Comparison of ENCODE assay signal across 8 mouse cellular contexts in the genomic region with DNA sequence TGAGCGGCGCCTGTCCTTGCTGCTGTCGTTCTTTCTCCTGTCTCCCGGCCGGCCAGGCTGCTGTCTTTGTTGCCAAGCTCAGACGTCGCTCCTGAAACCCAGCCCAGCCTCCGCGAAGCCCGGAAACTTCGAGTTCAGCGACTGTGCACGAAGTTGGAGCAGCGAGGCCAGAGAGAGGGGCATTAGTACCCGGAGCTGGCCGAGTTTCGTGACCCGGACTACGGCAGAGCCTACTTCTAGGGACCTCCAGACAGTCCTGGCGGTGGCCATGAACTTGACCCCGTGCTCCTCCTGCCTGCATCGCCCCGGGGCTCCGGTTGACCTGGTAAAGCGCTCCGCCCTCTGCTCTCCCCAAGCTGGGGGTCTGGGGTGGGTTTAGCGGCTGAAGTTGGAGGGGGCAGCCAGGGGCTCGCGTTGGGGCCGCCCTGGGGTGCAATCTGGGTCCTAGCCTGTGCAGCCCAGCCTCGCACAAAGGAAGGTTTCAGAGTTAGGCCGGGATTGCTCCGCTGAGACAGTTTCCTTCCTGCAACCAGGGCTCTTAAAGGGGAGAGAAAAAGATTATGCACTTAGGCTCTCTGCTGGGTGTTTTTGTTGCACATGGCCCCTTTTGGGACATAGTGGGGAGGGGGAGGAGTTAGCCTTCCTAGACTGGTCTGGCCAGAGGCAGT.
DNase-seq lines count a peak whose midpoint lies in the region; ATAC-seq and TF ChIP-seq lines count a peak whose summit lies in the region.

No protein-coding gene starts in this region.

- H3K9ac ChIP-seq in forebrain, embryonic 12.5 days, result peak overlapping the region; percentile 44

- H3K79me2 ChIP-seq in C2C12 (ENCODE audit: control insufficient read depth, insufficient read depth), result peaks cover 7% of the 10 kb centered on the region

- H3K79me3 ChIP-seq in C2C12 (ENCODE audit: low read depth), result no peaks in the 10 kb centered on the region

- 1% methylated on average over 33 of the region's 33 CpGs for whole genome bisulfite sequencing in forebrain, embryonic 12.5 days

- intact Hi-C loops in heart, postnatal 25 days (cut with DNase I), result no loop called here

- peak; percentile 33; the same call in 1 of the 2 replicates for ATAC-seq in forebrain, embryonic 12.5 days (ENCODE audit: low FRiP score)
- ATAC-seq in megakaryocyte progenitor cell, adult 5-6 weeks (replicated peaks; ENCODE audit: poor library complexity), result peak; percentile 56

- peak overlapping the region; percentile 38 for H3ac ChIP-seq in C2C12 (ENCODE audit: control insufficient read depth, insufficient read length, low read depth)

- H3K9me3 ChIP-seq in forebrain, embryonic 12.5 days, result no peaks in the 10 kb centered on the region

- no peak for TF ChIP-seq CTCF in C2C12 (IDR thresholded peaks at IDR 0.05; ENCODE audit: control insufficient read depth, insufficient read depth, insufficient read length)

- H3K36me3 ChIP-seq in C2C12 (ENCODE audit: control insufficient read depth, insufficient read depth), result no peaks in the 10 kb centered on the region
- no peaks in the 10 kb centered on the region for H3K36me3 ChIP-seq in forebrain, embryonic 12.5 days (replicated peaks)

- DNase-seq in adipocyte (ENCODE audit: low spot score), result peak; percentile 50
- peak; percentile 64 for DNase-seq in heart, postnatal 25 days (ENCODE audit: low spot score)
- peak; percentile 81 to 87 for DNase-seq in kidney, postnatal 4 days
- peak; percentile 47 to 48 for DNase-seq in spleen, postnatal 36 days (ENCODE audit: low spot score in 2 of 2)
- DNase-seq in layer of hippocampus, postnatal 14 days (ENCODE audit: low spot score in 2 of 2), result no peak

- peak overlapping the region; percentile 50 for H3K4me2 ChIP-seq in forebrain, embryonic 12.5 days

- no peaks in the 10 kb centered on the region for H3K27me3 ChIP-seq in C2C12 (ENCODE audit: control insufficient read depth, insufficient read depth, insufficient read length)
- peaks cover 93% of the 10 kb centered on the region for H3K27me3 ChIP-seq in forebrain, embryonic 12.5 days

- peak overlapping the region; percentile 26 for H3K4me3 ChIP-seq in C2C12 (ENCODE audit: insufficient read depth, poor library complexity, severe bottlenecking)
- H3K4me3 ChIP-seq in forebrain, embryonic 12.5 days (replicated peaks), result peak overlapping the region; percentile 27

- H3K4me1 ChIP-seq in forebrain, embryonic 12.5 days, result peaks cover 19% of the 10 kb centered on the region

- H3K27ac ChIP-seq in forebrain, embryonic 12.5 days, result 0 out of 2 replicates have a peak overlapping the region, but pooled peaks have one; percentile 14

TF ChIP-seq in C2C12, 6 proteins besides CTCF, POLR2A, EP300 and RAD21:
- TF ChIP-seq USF1 (IDR thresholded peaks at IDR 0.05; ENCODE audit: low read depth) (no peak), FOSL1 (IDR thresholded peaks at IDR 0.05; ENCODE audit: insufficient read depth, low read length, poor library complexity, severe bottlenecking) (no peak), MYOD1 (IDR thresholded peaks at IDR 0.05; ENCODE audit: control insufficient read depth, insufficient read length, low read depth) (no peak), CEBPB (IDR thresholded peaks at IDR 0.05; ENCODE audit: low read depth) (no peak), MYOG (IDR thresholded peaks at IDR 0.05; ENCODE audit: control insufficient read depth, extremely low read depth, insufficient read length) (no peak), MAX (IDR thresholded peaks at IDR 0.05) (no peak)

Comparison
In these comparisons a context has a peak if more than half of its experiments do, and no peak if none do; other contexts are left out.
1. DNase-seq: peak in adipocyte (single experiment), heart, postnatal 25 days (single experiment), kidney, postnatal 4 days (2 of 2) and spleen, postnatal 36 days (2 of 2); none in layer of hippocampus, postnatal 14 days (0 of 2).